Mouse (Mus musculus) bone marrow, adult 2 months (tissue): ENCODE data around the gene Samd11.

Source experiments
- CTCF ChIP-seq: fragments of 200-500 bp; IDR thresholded peaks from 2 replicates; pipeline ENCODE4 v1.5.1; 2011; ENCODE audit warnings: low read length, control low read depth; ENCODE audit not compliant: control insufficient read depth, insufficient read depth
- POLR2A ChIP-seq: fragments of 200-500 bp; IDR thresholded peaks from 2 replicates; pipeline ENCODE4 v1.6.1; 2011; ENCODE audit warnings: low read depth, mild to moderate bottlenecking, control low read depth, low read length, borderline replicate concordance; ENCODE audit not compliant: control insufficient read depth

GRCm38 (mm10) chr4:156254361-156255077 is 938 bp downstream of the Samd11 start:
- no peak for TF ChIP-seq CTCF
- TF ChIP-seq POLR2A: peak; percentile 91
